Mouse (Mus musculus) testis, adult 2 months (tissue): Measurements from ENCODE around the gene Syncrip.

ENCODE experiments used
- CTCF ChIP-seq: fragments of 200-500 bp; IDR thresholded peaks from 2 replicates; pipeline ENCODE4 v1.5.1; 2012; ENCODE audit warnings: low read depth, mild to moderate bottlenecking, inconsistent platforms, low read length, moderate library complexity; ENCODE audit not compliant: control insufficient read depth, insufficient read depth, insufficient replicate concordance
- POLR2A ChIP-seq: fragments of 200-500 bp; IDR thresholded peaks from 2 replicates; pipeline ENCODE4 v1.6.1; 2012; ENCODE audit warnings: low read depth, mild to moderate bottlenecking, inconsistent platforms, low read length, moderate library complexity; ENCODE audit not compliant: control insufficient read depth

- TF ChIP-seq CTCF (no peak), POLR2A (no peak)
Measured at GRCm38 (mm10) chr9:88492522-88492921, 10.1 kb upstream of the Syncrip start.
